Comparison of ENCODE assay signal across 8 mouse cellular contexts in genomic region chr12:86518746-86519145, GRCm38 (mm10).
DNase-seq lines count a peak whose midpoint lies in the region; ATAC-seq and TF ChIP-seq lines count a peak whose summit lies in the region.

No protein-coding gene starts in this region.

- no peak overlapping the region for H3K9ac ChIP-seq in hindbrain, embryonic 14.5 days
- H3K9ac ChIP-seq in midbrain, embryonic 15.5 days, result no peak overlapping the region

- no peaks in the 10 kb centered on the region for H3K4me1 ChIP-seq in hindbrain, embryonic 14.5 days (replicated peaks; ENCODE audit: control insufficient read depth, insufficient read depth, low read length)
- H3K4me1 ChIP-seq in midbrain, embryonic 15.5 days, result no peaks in the 10 kb centered on the region

- no peak for ATAC-seq in hindbrain, embryonic 14.5 days (ENCODE audit: low FRiP score)
- no peak for ATAC-seq in midbrain, embryonic 15.5 days (replicated peaks)

- H3K27ac ChIP-seq in hindbrain, embryonic 14.5 days, result no peak overlapping the region
- no peak overlapping the region for H3K27ac ChIP-seq in midbrain, embryonic 15.5 days

- H3K36me3 ChIP-seq in hindbrain, embryonic 14.5 days (replicated peaks; ENCODE audit: control insufficient read depth, insufficient read depth), result no peaks in the 10 kb centered on the region
- H3K36me3 ChIP-seq in midbrain, embryonic 15.5 days (replicated peaks), result no peaks in the 10 kb centered on the region

- DNase-seq in embryo, embryonic 10 days (ENCODE audit: low spot score), result peak; percentile 29
- no peak for DNase-seq in embryo, embryonic 10.5 days (ENCODE audit: low spot score)
- peak; percentile 68 for DNase-seq in brain, embryonic 14.5 days (ENCODE audit: low read depth)
- DNase-seq in hindbrain, embryonic 14.5 days (ENCODE audit: low spot score), result peak; percentile 49
- no peak for DNase-seq in testis, postnatal 10 days (ENCODE audit: low spot score)
- DNase-seq in urinary bladder, postnatal 25 days (ENCODE audit: low spot score), result no peak
- DNase-seq in liver, result no peak

- 24% methylated on average over 18 of the region's 18 CpGs for WGBS in hindbrain, embryonic 14.5 days
- 28% methylated on average over 18 of the region's 18 CpGs for WGBS in midbrain, embryonic 15.5 days

- no peak for TF ChIP-seq CTCF in brain, embryonic 14.5 days (IDR thresholded peaks at IDR 0.05; ENCODE audit: borderline replicate concordance, extremely low read depth, insufficient read depth, insufficient read length)

- no peak overlapping the region for H3K4me2 ChIP-seq in hindbrain, embryonic 14.5 days (replicated peaks)
- 0 out of 2 replicates have a peak overlapping the region, but pooled peaks have one; percentile 15 for H3K4me2 ChIP-seq in midbrain, embryonic 15.5 days

- no peak overlapping the region for H3K4me3 ChIP-seq in hindbrain, embryonic 14.5 days (replicated peaks; ENCODE audit: low read length)
- H3K4me3 ChIP-seq in midbrain, embryonic 15.5 days, result no peak overlapping the region

- no peaks in the 10 kb centered on the region for H3K27me3 ChIP-seq in hindbrain, embryonic 14.5 days (ENCODE audit: control insufficient read depth, insufficient read depth, low read length)
- H3K27me3 ChIP-seq in midbrain, embryonic 15.5 days (replicated peaks), result 0 out of 2 replicates have a peak, but pooled peaks cover 4% of the 10 kb centered on the region

- TF ChIP-seq POLR2A in brain, embryonic 14.5 days (IDR thresholded peaks at IDR 0.05; ENCODE audit: borderline replicate concordance, extremely low read depth, insufficient read depth, insufficient read length, poor library complexity, severe bottlenecking), result no peak

- no peaks in the 10 kb centered on the region for H3K9me3 ChIP-seq in hindbrain, embryonic 14.5 days (ENCODE audit: control insufficient read depth, low read length)
- no peaks in the 10 kb centered on the region for H3K9me3 ChIP-seq in midbrain, embryonic 15.5 days

Comparison
In these comparisons a context has a peak if more than half of its experiments do, and no peak if none do; other contexts are left out.
1. DNase-seq: peak in embryo, embryonic 10 days (single experiment), brain, embryonic 14.5 days (single experiment) and hindbrain, embryonic 14.5 days (single experiment); none in embryo, embryonic 10.5 days (single experiment), testis, postnatal 10 days (single experiment), urinary bladder, postnatal 25 days (single experiment) and liver (single experiment).